Comparison of ENCODE assay signal across 10 mouse cellular contexts in genomic region chr15:27724298-27724697, GRCm38 (mm10). TPM values are rescaled to one million over a fixed set of nuclear protein-coding genes. Genes with fewer than 3 reads are reported as not detected.
A peak's percentile ranks its signal among the peaks of the same experiment; 100 is the strongest.
DNase-seq lines count a peak whose midpoint lies in the region; ATAC-seq and TF ChIP-seq lines count a peak whose summit lies in the region.
"Had no signal": no experiment of that assay in that cellular context is flagged by ENCODE, and none has a peak within 500 bp of the region (broad histone marks: within the 10 kb centered on the region; RNA-seq: fewer than 3 reads in every experiment).

No protein-coding gene starts in this region.

- no peak overlapping the region; a peak in 1 of 4 replicates for H3K4me3 ChIP-seq in heart, embryonic 14.5 days (ENCODE audit: control insufficient read depth in 1 of 2, insufficient read depth in 1 of 2, low read depth in 1 of 2, low read length in 2 of 2)
- no peak overlapping the region for H3K4me3 ChIP-seq in heart, adult 2 months
- H3K4me3 ChIP-seq in testis, adult 2 months (ENCODE audit: control insufficient read depth, low read depth, low read length): no peak overlapping the region
- H3K4me3 ChIP-seq in liver, postnatal 0 days (ENCODE audit: low read depth, low read length): no peak overlapping the region
- H3K4me3 ChIP-seq: hindbrain, embryonic 12.5 days; limb, embryonic 15.5 days had no signal

- H3K79me2 ChIP-seq in heart, adult 2 months (replicated peaks; ENCODE audit: control insufficient read depth, insufficient read depth, low read length): no peaks in the 10 kb centered on the region

- H3K9me3 ChIP-seq in heart, embryonic 14.5 days (ENCODE audit: control insufficient read depth, low read length): no peaks in the 10 kb centered on the region
- H3K9me3 ChIP-seq in liver, postnatal 0 days (ENCODE audit: low read length): no peaks in the 10 kb centered on the region
- H3K9me3 ChIP-seq: hindbrain, embryonic 12.5 days; limb, embryonic 15.5 days had no signal

- TF ChIP-seq EP300 in heart, adult 2 months (IDR thresholded peaks at IDR 0.05; ENCODE audit: insufficient read depth, low read depth, low read length): no peak
- TF ChIP-seq EP300 in liver, postnatal 0 days (IDR thresholded peaks at IDR 0.05; ENCODE audit: low read depth): no peak

- 45% methylated on average over 6 of the region's 6 CpGs for WGBS in heart, embryonic 14.5 days
- WGBS in heart, adult 2 months: 26% methylated on average over 6 of the region's 6 CpGs
- 19% methylated on average over 6 of the region's 6 CpGs for WGBS in liver, postnatal 0 days (ENCODE audit: insufficient replicate concordance)

- no peaks in the 10 kb centered on the region for H3K27me3 ChIP-seq in heart, embryonic 14.5 days (ENCODE audit: control insufficient read depth, insufficient read depth, low read length)
- H3K27me3 ChIP-seq in heart, adult 2 months (ENCODE audit: control insufficient read depth, insufficient read depth, low read length): no peaks in the 10 kb centered on the region
- no peaks in the 10 kb centered on the region for H3K27me3 ChIP-seq in testis, adult 2 months (ENCODE audit: control insufficient read depth, insufficient read depth, low read length)
- H3K27me3 ChIP-seq in liver, postnatal 0 days (ENCODE audit: insufficient read depth, low read length): no peaks in the 10 kb centered on the region
- H3K27me3 ChIP-seq: hindbrain, embryonic 12.5 days; limb, embryonic 15.5 days had no signal

- H3K4me2 ChIP-seq in heart, embryonic 14.5 days (ENCODE audit: low read length): peak overlapping the region; percentile 14
- peak overlapping the region; percentile 30 for H3K4me2 ChIP-seq in liver, postnatal 0 days (ENCODE audit: low read depth, low read length)
- H3K4me2 ChIP-seq: hindbrain, embryonic 12.5 days; limb, embryonic 15.5 days had no signal

- intact Hi-C loops in heart, adult 2 months (cut with DNase I): no loop called here
- intact Hi-C loops in left cerebral cortex, postnatal 4 days (cut with DNase I): no loop called here

- DNase-seq in heart, adult 2 months: no peak
- DNase-seq in testis, postnatal 10 days (ENCODE audit: low spot score): no peak
- no peak for DNase-seq in liver, postnatal 0 days
- DNase-seq in B cell, adult 2 months: no peak
- DNase-seq in left cerebral cortex, postnatal 4 days: no peak
- no peak for DNase-seq in spleen, postnatal 10 days (ENCODE audit: low spot score in 2 of 2)

- peak; percentile 38; the same call in 1 of the 2 replicates for ATAC-seq in heart, embryonic 14.5 days (ENCODE audit: insufficient number of reproducible peaks, insufficient read depth, low FRiP score, low read depth)
- peak; percentile 51 for ATAC-seq in liver, postnatal 0 days

- peak overlapping the region; percentile 67 to 72 for H3K27ac ChIP-seq in heart, embryonic 14.5 days (replicated peaks in 1 of 2; ENCODE audit: control insufficient read depth in 1 of 2, insufficient read depth in 1 of 2, low read depth in 2 of 2, low read length in 2 of 2)
- H3K27ac ChIP-seq in heart, adult 2 months: no peak overlapping the region; the same call in 1 of the 2 replicates
- H3K27ac ChIP-seq in testis, adult 2 months (ENCODE audit: control insufficient read depth, insufficient read depth, low read depth, low read length): peak overlapping the region; percentile 3
- peak overlapping the region; percentile 68; the same call in 1 of the 2 replicates for H3K27ac ChIP-seq in liver, postnatal 0 days (ENCODE audit: low read depth)
- H3K27ac ChIP-seq: hindbrain, embryonic 12.5 days had no signal

- no peaks in the 10 kb centered on the region for H3K36me3 ChIP-seq in heart, embryonic 14.5 days (ENCODE audit: control insufficient read depth, insufficient read depth, low read length)
- no peaks in the 10 kb centered on the region for H3K36me3 ChIP-seq in heart, adult 2 months (ENCODE audit: control insufficient read depth, insufficient read depth, low read length)
- no peaks in the 10 kb centered on the region for H3K36me3 ChIP-seq in testis, adult 2 months (ENCODE audit: control insufficient read depth, insufficient read depth, low read length)
- H3K36me3 ChIP-seq in liver, postnatal 0 days (replicated peaks; ENCODE audit: insufficient read depth, low read length): no peaks in the 10 kb centered on the region
- H3K36me3 ChIP-seq: hindbrain, embryonic 12.5 days; limb, embryonic 15.5 days had no signal

- peaks cover 19 to 22% of the 10 kb centered on the region in 2 experiments for H3K4me1 ChIP-seq in heart, embryonic 14.5 days (ENCODE audit: control insufficient read depth in 2 of 2, insufficient read depth in 2 of 2, low read length in 2 of 2)
- H3K4me1 ChIP-seq in heart, adult 2 months (ENCODE audit: control insufficient read depth, insufficient read depth, low read length): peaks cover 1% of the 10 kb centered on the region
- H3K4me1 ChIP-seq in testis, adult 2 months (ENCODE audit: control insufficient read depth, insufficient read depth, low read length): peaks cover 6% of the 10 kb centered on the region; the same call in 1 of the 2 replicates
- H3K4me1 ChIP-seq in liver, postnatal 0 days (ENCODE audit: insufficient read depth): peaks cover 9% of the 10 kb centered on the region; the same call in 1 of the 2 replicates

- TF ChIP-seq CTCF in heart, adult 2 months (IDR thresholded peaks at IDR 0.05): no peak
- no peak for TF ChIP-seq CTCF in testis, adult 2 months (IDR thresholded peaks at IDR 0.05; ENCODE audit: control insufficient read depth, insufficient read depth, insufficient replicate concordance, low read depth, low read length)
- no peak for TF ChIP-seq CTCF in liver, postnatal 0 days (IDR thresholded peaks at IDR 0.05; ENCODE audit: low read depth)

- no peak for TF ChIP-seq POLR2A in heart, adult 2 months (IDR thresholded peaks at IDR 0.05; ENCODE audit: insufficient read depth, low read depth, low read length)
- no peak for TF ChIP-seq POLR2A in testis, adult 2 months (IDR thresholded peaks at IDR 0.05; ENCODE audit: control insufficient read depth, low read depth, low read length)

- peak overlapping the region; percentile 27; the same call in 1 of the 2 replicates for H3K9ac ChIP-seq in heart, embryonic 14.5 days (ENCODE audit: low read length)
- H3K9ac ChIP-seq in heart, adult 2 months (ENCODE audit: low read depth, low read length): no peak overlapping the region
- H3K9ac ChIP-seq in liver, postnatal 0 days (replicated peaks): no peak overlapping the region
- H3K9ac ChIP-seq: hindbrain, embryonic 12.5 days; limb, embryonic 15.5 days had no signal

RNA-seq across cellular contexts. Expression of gene Otulinl, which starts 42.9 kb away (rescaled TPM):
- 4.4 and 4.7 TPM in 2 replicates for polyA plus RNA-seq in heart, embryonic 14.5 days (2014; fragmentation: Nextera tagmentation; extraction: Ambion mirVana)
- 1 to 10 TPM; 1.9 to 3.0 TPM for total RNA-seq in heart, adult 2 months (2021)
- 1.5 and 1.9 TPM in 2 replicates for polyA plus RNA-seq in heart, adult 2 months (2012; rRNA removed)
- 2.1 and 3.1 TPM in 2 replicates for polyA plus RNA-seq in testis, adult 2 months (2012; rRNA removed)
- polyA plus RNA-seq in liver, postnatal 0 days (2015; fragmentation: Nextera tagmentation; extraction: Ambion mirVana): 12.3 and 13.7 TPM in 2 replicates
- total RNA-seq in left cerebral cortex, postnatal 4 days (2021): 10 to 100 TPM; 13.3 to 16.0 TPM
